Mouse (Mus musculus) lung, adult 2 months (tissue): Measurements from ENCODE around the gene Usp26.

Experiments
- CTCF ChIP-seq: fragments of 200-500 bp; IDR thresholded peaks from 2 replicates; pipeline ENCODE4 v1.5.1; 2011; ENCODE audit warnings: mild to moderate bottlenecking, low read length, control low read depth; ENCODE audit not compliant: insufficient read depth
- POLR2A ChIP-seq: fragments of 200-500 bp; IDR thresholded peaks from 2 replicates; pipeline ENCODE4 v1.6.1; 2011; ENCODE audit warnings: low read depth, mild to moderate bottlenecking, control low read depth, low read length, borderline replicate concordance; ENCODE audit errors: extremely low read depth

DNA sequence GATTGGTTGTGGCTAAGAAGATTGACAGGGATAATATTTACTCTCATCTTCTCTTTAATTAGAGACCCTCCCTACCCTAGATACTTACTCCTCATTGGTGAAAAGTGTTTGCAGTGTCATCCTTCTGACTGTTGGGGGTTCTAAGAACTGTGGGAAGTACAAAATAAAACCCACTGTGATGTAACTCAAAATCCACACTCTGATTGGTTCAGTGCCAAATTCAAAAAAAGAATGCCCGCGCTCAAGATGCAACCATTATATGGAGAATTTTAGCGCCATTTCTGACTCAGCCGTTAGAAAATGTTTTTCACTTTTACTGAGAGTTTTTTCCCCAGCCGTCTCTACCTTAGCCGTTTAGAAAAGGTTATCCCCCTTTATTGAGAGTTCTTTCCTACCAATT, at the start of gene Usp26:
- TF ChIP-seq POLR2A (no peak), CTCF (no peak)
